Mouse (Mus musculus) megakaryocyte, adult 5-6 weeks (primary cell): Measurements from ENCODE around the gene Tmem233. TPM values are rescaled to one million over a fixed set of nuclear protein-coding genes. Genes with fewer than 3 reads are reported as not detected.
A peak's percentile ranks its signal among the peaks of the same experiment; 100 is the strongest.

Experiments used
- ATAC-seq: 2 replicates; pipeline ENCODE4 v1.8.0; 2016; ENCODE audit warnings: mild to moderate bottlenecking, inconsistent platforms; ENCODE audit not compliant: poor library complexity, severe bottlenecking
- total RNA-seq, 2 experiments: library from RNA; stranded (forward) in 1 of 2; stranded (reverse) in 1 of 2; fragments of 153-499, 151-499 nt in 1 of 2; fragments of 221-1000, 200-1000 nt in 1 of 2; gene quantifications; 2 replicates each; pipeline versions ENCODE4 v1.2.3 to v1.2.4; 2015 to 2017

Gene Tmem233
- total RNA-seq (2015) (not detected in 2 replicates), total RNA-seq (2017) (not detected in 2 replicates)

DNA sequence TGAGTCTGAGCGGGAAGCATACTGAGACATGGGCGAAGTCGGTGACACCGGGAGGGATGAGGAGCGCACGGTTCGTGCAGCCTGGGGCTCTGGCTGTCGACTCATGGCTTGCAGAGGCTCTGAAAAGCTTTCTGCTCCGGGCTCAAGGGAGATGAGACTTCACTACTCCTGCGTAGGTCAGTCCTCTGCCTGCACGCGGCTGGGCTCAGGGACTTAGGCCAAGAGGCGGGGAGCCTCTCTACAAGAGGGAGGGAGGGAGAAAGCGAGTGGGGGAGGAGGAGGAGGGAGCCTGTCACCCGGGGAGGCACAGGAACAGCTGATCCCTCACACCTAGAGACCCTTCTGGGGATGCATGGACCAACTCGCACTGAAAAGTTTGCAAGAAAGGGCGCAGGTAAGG lies at the start of gene Tmem233:
Gene Tmem233, minus strand, starts transcription at position 164 of the 400 bp plus-strand sequence.
- ATAC-seq = no peak

DNA sequence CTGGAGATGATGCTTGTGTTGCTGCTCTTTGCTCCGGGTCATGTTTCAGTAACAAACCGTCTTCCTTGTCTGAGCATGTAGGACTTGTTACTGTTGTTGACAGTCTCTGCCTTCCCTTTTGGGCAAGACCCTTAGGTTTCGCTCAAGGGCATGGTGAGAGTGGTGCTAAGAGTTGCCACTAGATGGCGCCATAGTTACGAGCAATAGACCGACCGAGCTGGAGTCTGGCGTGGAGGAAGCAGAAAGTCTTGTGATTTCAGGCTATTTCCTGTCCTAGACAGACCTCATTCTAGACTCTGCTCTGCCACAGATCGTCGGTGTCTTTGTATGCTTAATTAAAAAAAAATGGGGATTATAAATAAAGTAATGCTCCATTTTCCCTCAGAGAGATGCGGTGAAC lies 40.3 kb upstream of the Tmem233 start:
- peak; percentile 81 for ATAC-seq

DNA sequence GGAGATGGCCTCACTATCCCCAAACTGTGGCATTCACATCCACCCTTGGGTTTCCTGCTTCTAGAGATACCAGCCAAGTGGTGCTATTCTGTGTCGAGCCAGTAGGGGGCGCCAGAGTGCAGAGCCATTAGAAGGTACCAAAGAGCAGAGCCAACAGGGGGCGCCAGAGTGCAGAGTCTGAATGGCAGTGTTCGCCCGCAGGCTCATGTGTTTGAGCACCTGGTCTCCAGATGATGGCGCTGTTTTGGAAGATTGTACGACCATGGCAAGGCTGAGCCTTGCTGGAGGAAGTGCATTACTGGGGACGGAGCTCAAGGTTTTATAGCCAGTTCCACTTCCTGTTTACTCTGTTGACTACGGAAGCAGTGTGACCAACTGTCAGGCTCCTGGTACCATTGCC lies 33.5 kb upstream of the Tmem233 start:
- ATAC-seq = peak; percentile 67

GRCm38 (mm10) chr5:116116110-116116509 lies 33.1 kb upstream of the Tmem233 start:
- no peak for ATAC-seq

- ATAC-seq = no peak
These were observed 32.2 kb upstream of the Tmem233 start for GRCm38 (mm10) chr5:116115071-116115834.

- no peak for ATAC-seq
These were observed 25.6 kb upstream of the Tmem233 start for GRCm38 (mm10) chr5:116108651-116109050.

DNA sequence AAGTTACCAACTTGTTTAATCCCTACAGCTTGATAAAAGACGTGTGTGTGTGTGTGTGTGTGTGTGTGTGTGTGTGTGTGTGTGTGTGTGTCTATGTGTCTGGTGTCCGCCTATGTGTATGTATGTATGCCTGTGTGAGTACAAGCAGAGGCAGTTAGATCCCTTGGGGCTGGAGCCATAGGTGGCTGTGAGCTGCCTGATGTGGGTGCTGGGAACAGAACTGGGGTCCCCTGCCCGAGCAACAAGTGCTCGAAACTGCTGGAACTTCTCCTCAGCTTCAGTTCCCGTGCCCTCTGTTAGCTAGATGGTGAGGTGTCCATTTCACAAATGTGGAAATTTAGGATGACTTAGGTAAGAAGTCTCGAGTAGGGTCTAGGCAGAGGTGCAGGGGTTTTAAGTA lies 1.2 kb upstream of the Tmem233 start:
- ATAC-seq = no peak

DNA sequence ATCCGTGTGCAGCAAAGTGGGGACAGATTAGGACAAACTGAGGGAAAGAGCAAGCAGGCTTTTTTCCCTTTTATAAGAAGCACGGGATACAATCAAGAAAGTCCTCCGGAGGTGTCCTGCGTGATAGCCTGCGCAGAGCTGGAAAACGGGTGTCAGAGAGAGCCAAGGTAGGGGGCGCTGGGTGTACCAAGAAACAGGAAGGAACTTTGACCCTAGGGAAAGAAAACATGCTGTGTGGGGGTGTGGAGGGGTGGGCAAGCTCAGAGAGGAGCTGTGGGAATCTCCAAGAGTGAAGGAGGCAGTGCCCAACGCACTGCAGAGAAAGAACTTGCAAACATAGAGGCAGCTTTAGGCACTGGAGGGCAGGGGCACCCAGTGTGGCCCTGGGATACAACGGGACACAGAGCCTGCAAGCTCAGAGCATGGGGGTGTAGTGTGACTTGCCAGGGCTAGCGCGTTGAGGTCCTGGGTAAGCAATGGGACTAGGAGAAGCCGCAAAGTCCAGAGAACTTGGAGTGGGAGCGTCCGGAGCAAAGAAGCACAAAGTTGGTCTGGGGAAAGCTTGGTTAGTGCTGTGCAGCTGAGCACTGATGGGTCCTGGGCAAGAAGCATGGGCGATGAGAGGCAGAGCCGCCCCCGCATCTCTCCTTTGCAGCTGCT lies 673 bp downstream of the Tmem233 start:
- no peak for ATAC-seq

DNA sequence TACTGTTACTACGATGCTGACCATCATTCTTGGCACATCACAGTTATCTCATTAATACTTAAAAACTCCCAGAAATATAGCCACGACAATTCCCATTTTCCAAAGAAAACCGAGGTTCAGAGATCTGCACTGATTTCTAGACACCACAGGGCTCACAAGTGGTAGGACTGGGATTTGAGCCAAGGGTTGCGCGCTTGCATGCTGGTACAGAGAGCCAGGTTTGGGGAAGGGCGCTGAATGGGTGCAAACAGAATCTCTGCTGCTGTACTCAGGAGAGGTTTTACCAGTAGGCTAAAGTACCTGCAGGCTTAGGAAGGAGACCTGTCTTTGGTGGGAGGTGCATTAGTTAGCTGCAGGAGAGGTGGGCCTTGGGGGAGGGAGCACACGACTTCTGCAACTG lies 1.4 kb downstream of the Tmem233 start:
- ATAC-seq = no peak

GRCm38 (mm10) chr5:116080736-116081135 lies 2.3 kb downstream of the Tmem233 start:
- ATAC-seq = no peak

- no peak for ATAC-seq
These were observed 13.4 kb downstream of the Tmem233 start for GRCm38 (mm10) chr5:116069618-116070017.

DNA sequence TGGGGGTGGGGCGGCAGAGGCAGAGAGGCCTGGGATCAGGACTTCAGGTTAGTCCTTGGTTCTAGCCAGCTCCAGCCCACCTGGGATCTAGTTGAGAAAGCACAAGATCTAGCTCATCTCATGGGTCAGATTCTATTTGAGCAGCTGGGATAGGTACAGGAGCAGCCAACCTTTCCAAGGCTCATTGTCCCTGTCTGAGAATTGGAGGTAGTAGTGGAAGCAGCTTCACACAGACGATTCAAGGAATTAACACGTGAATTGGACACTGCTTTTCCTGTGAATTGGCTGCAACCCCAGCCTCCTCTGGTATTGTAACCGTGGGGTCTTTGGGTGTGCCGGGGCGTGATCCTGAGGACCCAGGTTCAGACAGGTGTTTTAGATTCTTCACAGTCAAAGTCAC lies 30.2 kb downstream of the Tmem233 start:
- ATAC-seq = no peak

- ATAC-seq = no peak
These were observed 30.9 kb downstream of the Tmem233 start for GRCm38 (mm10) chr5:116052171-116052570.

DNA sequence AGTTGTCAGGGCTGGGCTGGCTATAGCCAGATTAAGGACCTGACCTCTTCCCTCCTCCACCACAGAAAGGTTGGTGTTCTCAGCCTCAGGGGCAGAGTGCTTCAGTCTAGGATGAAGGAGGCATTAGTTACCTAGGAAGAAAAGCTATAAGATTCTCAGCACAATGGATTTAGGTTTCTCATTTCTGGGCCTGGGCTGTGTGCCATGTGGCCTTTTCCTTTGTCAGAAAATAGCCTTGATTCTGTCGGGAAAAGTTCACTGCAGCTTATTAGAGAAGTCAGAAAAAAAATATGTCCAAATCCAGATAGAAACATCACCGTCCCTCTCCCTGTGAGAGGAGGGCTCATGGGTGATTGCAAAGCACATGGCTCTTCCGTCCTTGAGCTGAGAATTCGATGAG lies 33.2 kb downstream of the Tmem233 start:
- no peak for ATAC-seq

DNA sequence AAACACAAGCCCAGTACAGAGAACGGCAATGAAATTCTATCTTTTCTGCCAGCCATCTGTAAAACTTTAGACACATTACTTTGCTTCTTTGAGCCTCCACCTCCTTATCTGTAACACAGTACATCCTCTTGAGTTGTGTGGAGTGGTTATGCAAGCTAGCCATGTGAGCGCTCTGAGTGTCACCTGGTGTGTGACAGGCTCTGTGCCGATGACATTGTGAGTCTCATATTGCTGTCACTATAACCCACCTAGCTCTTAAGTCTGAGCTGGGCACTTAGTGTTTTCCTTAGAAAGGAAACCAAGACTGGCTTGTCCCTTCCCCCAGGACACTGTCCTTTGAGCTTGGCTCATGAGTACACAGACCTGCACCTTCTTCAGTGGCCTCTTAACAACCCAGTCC lies 34.7 kb downstream of the Tmem233 start:
- ATAC-seq = no peak

GRCm38 (mm10) chr5:116046246-116046645 lies 36.8 kb downstream of the Tmem233 start:
- ATAC-seq = no peak

- no peak for ATAC-seq
These were observed 37.5 kb downstream of the Tmem233 start for GRCm38 (mm10) chr5:116045581-116045980.

DNA sequence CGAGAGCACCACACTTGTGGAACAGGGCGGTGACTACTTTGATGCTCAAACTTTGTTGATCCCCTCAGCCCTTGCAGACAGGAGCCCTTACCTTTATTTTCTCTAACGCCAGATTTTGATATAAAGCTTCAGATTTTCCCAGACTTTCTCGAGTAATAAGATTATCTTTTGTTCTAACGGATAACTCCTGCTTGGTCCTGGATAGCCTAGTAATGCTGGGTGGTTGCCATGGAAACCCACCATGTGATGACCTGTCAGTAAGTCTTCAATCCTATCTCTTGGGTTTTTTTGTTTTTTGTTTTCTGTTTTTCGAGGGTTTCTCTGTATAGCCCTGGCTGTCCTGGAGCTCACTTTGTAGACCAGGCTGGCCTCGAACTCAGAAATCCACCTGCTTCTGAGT lies 40.8 kb downstream of the Tmem233 start:
- ATAC-seq = no peak

DNA sequence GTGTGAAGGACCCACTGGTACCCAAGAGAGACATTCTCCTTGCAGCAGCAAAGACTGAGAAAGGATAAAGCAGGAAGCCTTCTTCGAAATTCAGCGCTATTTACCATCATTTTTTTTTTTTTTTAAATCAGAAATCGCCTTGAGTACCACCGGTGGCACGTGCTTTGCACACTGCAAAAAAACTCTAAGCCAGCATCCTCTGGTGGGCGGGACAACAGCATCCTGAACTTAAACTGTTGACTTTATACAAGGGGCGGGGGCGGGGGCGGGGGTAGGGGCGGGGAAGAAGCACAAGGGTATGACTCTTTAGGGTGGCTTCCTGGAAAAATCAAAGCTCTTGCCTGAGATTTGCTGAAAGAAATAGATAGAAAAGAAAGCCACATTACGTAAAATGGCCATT lies 43.3 kb downstream of the Tmem233 start:
- no peak for ATAC-seq

DNA sequence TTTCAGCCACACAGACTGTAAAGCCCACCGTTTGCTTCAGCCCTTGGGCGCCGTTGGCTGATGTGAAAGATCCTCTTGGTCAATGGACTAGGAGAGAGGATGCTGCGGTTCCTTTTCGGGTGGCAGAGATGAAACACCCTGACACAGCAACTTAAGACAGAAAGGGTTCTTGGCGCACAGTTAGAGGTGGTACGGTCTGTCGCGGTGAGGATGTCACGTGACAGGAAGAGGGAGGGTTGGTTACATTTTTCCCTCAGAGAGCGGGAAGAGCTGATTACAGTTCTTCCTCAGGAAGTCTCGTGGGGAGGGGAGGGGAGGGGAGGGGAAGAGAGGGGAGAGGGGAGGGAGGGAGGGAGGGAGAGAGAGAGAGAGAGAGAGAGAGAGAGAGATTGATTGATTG lies 45.3 kb downstream of the Tmem233 start:
- no peak for ATAC-seq

- ATAC-seq = no peak
These were observed 46.6 kb downstream of the Tmem233 start for GRCm38 (mm10) chr5:116036465-116036864.

- peak; percentile 64 for ATAC-seq
These were observed 51.9 kb downstream of the Tmem233 start for GRCm38 (mm10) chr5:116031190-116031577.
